Mouse (Mus musculus): ENCODE data around the gene Tnnc1.

- TF ChIP-seq CTCF (IDR thresholded peaks at IDR 0.05; ENCODE audit: low read depth, low read length), result no peak
- TF ChIP-seq EP300 (IDR thresholded peaks at IDR 0.05; ENCODE audit: insufficient read depth, low read depth, low read length), result 0 out of 2 replicates have a peak, but pooled peaks have one; percentile 56
- TF ChIP-seq POLR2A (IDR thresholded peaks at IDR 0.05; ENCODE audit: insufficient read depth, low read length), result peak; percentile 18
These were observed 43.0 kb downstream of the Tnnc1 start, which contains the start of the genes Phf7 and Bap1 for GRCm38 (mm10) chr14:31251084-31251604.

All from ES-Bruce4 (cell line).